Mouse (Mus musculus): ENCODE measurements at regions not wholly inside any gene's neighbourhood (a gene's known extent, or its start where the extent isn't known, plus 50 kb on each side); places are given as distances from the start of the nearest gene placed in this dataset.

GRCm38 (mm10) chr15:67278869-67279268 is 778.2 kb upstream of the Lrrc6 start:
- no peak for TF ChIP-seq POLR2A (IDR thresholded peaks at IDR 0.05; ENCODE audit: borderline replicate concordance, insufficient read depth, low read length)
- TF ChIP-seq CTCF (IDR thresholded peaks at IDR 0.05; ENCODE audit: borderline replicate concordance, insufficient read depth, low read depth, low read length): no peak
